ENCODE assay signal across 19 mouse cellular contexts in the genomic region with DNA sequence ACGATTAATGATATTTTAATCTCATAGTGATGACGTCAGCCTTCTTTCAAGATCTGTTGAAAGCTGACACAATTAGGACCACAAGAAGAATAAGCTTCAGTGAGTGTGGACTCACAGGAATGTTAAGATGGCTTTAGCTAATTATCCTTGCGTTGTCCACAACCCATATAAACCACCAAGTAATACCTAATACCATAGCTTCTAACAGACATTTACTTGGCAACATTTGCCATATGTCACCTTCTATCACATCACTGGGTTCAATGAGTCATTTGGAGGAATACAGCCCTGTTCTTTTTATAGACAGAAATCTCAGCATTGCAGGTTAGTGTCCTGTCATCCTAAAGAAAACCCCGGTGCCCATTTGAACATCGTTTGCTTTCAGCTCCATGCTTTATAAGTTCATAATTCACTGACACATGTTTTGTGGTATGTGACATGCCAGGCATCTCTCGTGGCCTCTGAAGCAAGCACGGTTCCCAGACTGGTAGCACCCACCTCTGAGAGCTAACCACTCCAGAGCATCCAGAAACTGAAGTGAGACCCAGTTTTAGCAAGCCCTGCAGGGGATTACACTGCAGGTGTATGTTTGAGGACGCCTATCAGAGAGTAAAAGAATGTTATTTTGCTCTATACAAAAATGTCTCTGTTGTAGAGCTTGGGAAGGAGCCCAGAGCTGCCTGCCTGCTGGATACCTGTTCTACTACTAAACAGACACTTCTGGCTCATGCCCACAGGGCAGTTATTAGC.
A peak's percentile ranks its signal among the peaks of the same experiment; 100 is the strongest.
DNase-seq lines count a peak whose midpoint lies in the region; TF ChIP-seq lines count a peak whose summit lies in the region.
"Had no signal": no experiment of that assay in that cellular context is flagged by ENCODE, and none has a peak within 500 bp of the region (broad histone marks: within the 10 kb centered on the region; RNA-seq: fewer than 3 reads in every experiment).

No protein-coding gene starts in this region.

- no peak for DNase-seq in layer of hippocampus, adult 2 months (ENCODE audit: low spot score in 2 of 2)
- no peak for DNase-seq in layer of hippocampus, postnatal 25 days (ENCODE audit: extremely low spot score in 1 of 2, low spot score in 1 of 2)
- DNase-seq in brain, adult 2 months (ENCODE audit: low read depth, low spot score) = peak; percentile 91
- DNase-seq in cerebellum, adult 8-10 months = peak; percentile 89
- peak; percentile 25 for DNase-seq in retina, adult 2 months (ENCODE audit: low read depth, low spot score)
- no peak for DNase-seq in embryo, embryonic 11 days
- no peak for DNase-seq in layer of hippocampus, adult 9-10 months (ENCODE audit: low spot score)
- no peak for DNase-seq in left cerebral cortex, postnatal 36 days (ENCODE audit: low spot score in 2 of 2)
- DNase-seq: kidney, postnatal 10 days; lung, adult 18-20 months; lung, postnatal 4 days; right cerebral cortex, postnatal 4 days; thymus, postnatal 4 days had no signal

- TF ChIP-seq CTCF in layer of hippocampus, adult 2 months (conservative IDR thresholded peaks at IDR 0.05) = no peak

- H3K4me3 ChIP-seq in layer of hippocampus, adult 2 months = no peak overlapping the region
- H3K4me3 ChIP-seq: embryonic facial prominence, embryonic 15.5 days; forebrain, embryonic 12.5 days; heart, embryonic 15.5 days; intestine, embryonic 15.5 days; midbrain, embryonic 10.5 days; neural tube, embryonic 13.5 days had no signal

- intact Hi-C loops in left cerebral cortex, postnatal 36 days (cut with DNase I) = loop anchor here (10.0 kb wide), 1 partner anchor 79 kb away; no protein-coding TSS in a partner anchor

- H3K27ac ChIP-seq in layer of hippocampus, adult 2 months = peak overlapping the region; percentile 28; the same call in 1 of the 2 replicates
- H3K27ac ChIP-seq: embryonic facial prominence, embryonic 15.5 days; forebrain, embryonic 12.5 days; heart, embryonic 15.5 days; intestine, embryonic 15.5 days; midbrain, embryonic 10.5 days; neural tube, embryonic 13.5 days had no signal

Comparison
In these comparisons a context has a peak if more than half of its experiments do, and no peak if none do; other contexts are left out.
1. DNase-seq: peak in brain, adult 2 months (single experiment), cerebellum, adult 8-10 months (single experiment) and retina, adult 2 months (single experiment); none in layer of hippocampus, adult 2 months (0 of 2), layer of hippocampus, postnatal 25 days (0 of 2), embryo, embryonic 11 days (single experiment), layer of hippocampus, adult 9-10 months (single experiment) and left cerebral cortex, postnatal 36 days (0 of 2).